ENCODE assay signal across 10 mouse cellular contexts in the genomic region with DNA sequence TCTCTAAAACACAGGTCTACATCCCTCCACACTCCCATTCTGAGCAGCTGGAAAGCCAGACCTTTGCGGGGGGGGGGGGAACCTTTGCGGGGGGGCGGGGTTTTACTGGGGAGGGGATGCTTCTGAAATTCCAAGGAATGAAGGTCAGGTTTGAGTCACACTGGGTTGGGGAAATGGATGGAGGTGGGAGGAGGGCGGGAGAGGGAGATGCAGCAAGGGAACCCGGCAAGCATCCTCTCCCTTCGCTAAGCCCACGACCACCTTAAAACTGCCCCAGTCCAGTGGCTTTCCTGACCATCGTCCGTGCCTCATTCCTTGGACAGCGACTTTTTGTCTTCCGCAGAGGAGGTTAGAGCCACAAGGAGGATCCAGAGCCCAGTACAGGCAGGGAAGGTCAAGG. TPM values are rescaled to one million over a fixed set of nuclear protein-coding genes. Genes with fewer than 3 reads are reported as not detected.
DNase-seq lines count a peak whose midpoint lies in the region; ATAC-seq and TF ChIP-seq lines count a peak whose summit lies in the region.
"Had no signal": no experiment of that assay in that cellular context is flagged by ENCODE, and none has a peak within 500 bp of the region (broad histone marks: within the 10 kb centered on the region; RNA-seq: fewer than 3 reads in every experiment).

No protein-coding gene starts in this region.

- peaks cover 90% of the 10 kb centered on the region for H3K27me3 ChIP-seq in kidney, embryonic 14.5 days (ENCODE audit: control insufficient read depth, insufficient read depth, low read length)
- peaks cover 80% of the 10 kb centered on the region for H3K27me3 ChIP-seq in embryonic facial prominence, embryonic 11.5 days (ENCODE audit: control insufficient read depth, insufficient read depth, low read length)
- peaks cover 83% of the 10 kb centered on the region for H3K27me3 ChIP-seq in hindbrain, embryonic 15.5 days
- peaks cover 23% of the 10 kb centered on the region for H3K27me3 ChIP-seq in myocyte (ENCODE audit: control insufficient read depth, insufficient read depth, insufficient read length)

- no peaks in the 10 kb centered on the region for H3K79me2 ChIP-seq in myocyte (ENCODE audit: control insufficient read depth, insufficient read depth)

- H3K36me3 ChIP-seq in kidney, embryonic 14.5 days (ENCODE audit: control insufficient read depth, insufficient read depth, low read length): peaks cover 4% of the 10 kb centered on the region; the same call in 1 of the 2 replicates
- H3K36me3 ChIP-seq in embryonic facial prominence, embryonic 11.5 days (replicated peaks; ENCODE audit: control insufficient read depth, insufficient read depth, low read depth, low read length): no peaks in the 10 kb centered on the region
- no peaks in the 10 kb centered on the region for H3K36me3 ChIP-seq in hindbrain, embryonic 15.5 days
- no peaks in the 10 kb centered on the region for H3K36me3 ChIP-seq in myocyte (ENCODE audit: control insufficient read depth, insufficient read depth)

- H3K4me3 ChIP-seq in kidney, embryonic 14.5 days (ENCODE audit: low read length): peak overlapping the region; percentile 41
- H3K4me3 ChIP-seq in embryonic facial prominence, embryonic 11.5 days (ENCODE audit: low read depth, low read length): 0 out of 2 replicates have a peak overlapping the region, but pooled peaks have one; percentile 3
- peak overlapping the region; percentile 47 for H3K4me3 ChIP-seq in hindbrain, embryonic 15.5 days
- H3K4me3 ChIP-seq in myocyte: no peak overlapping the region

- ATAC-seq in kidney, embryonic 14.5 days (ENCODE audit: low FRiP score, low TSS enrichment): no peak
- no peak for ATAC-seq in embryonic facial prominence, embryonic 11.5 days (replicated peaks; ENCODE audit: insufficient number of reproducible peaks, low FRiP score, low TSS enrichment, low read depth)
- ATAC-seq in hindbrain, embryonic 15.5 days (ENCODE audit: low FRiP score, low read depth): no peak
- no peak for ATAC-seq in CD4-positive, CD25-positive, alpha-beta regulatory T cell, adult 4 months

- TF ChIP-seq POLR2A in myocyte (IDR thresholded peaks at IDR 0.05; ENCODE audit: insufficient read length, low read depth): no peak

- H3K9ac ChIP-seq in kidney, embryonic 14.5 days (ENCODE audit: low read depth, low read length): no peak overlapping the region
- H3K9ac ChIP-seq in embryonic facial prominence, embryonic 11.5 days (replicated peaks; ENCODE audit: low read length): no peak overlapping the region
- H3K9ac ChIP-seq in hindbrain, embryonic 15.5 days: no peak overlapping the region

- H3K4me1 ChIP-seq in kidney, embryonic 14.5 days (ENCODE audit: control insufficient read depth, insufficient read depth, low read length): peaks cover 23% of the 10 kb centered on the region
- H3K4me1 ChIP-seq in embryonic facial prominence, embryonic 11.5 days (ENCODE audit: control insufficient read depth, insufficient read depth, low read length): peaks cover 3% of the 10 kb centered on the region
- peaks cover 40% of the 10 kb centered on the region for H3K4me1 ChIP-seq in hindbrain, embryonic 15.5 days (replicated peaks)

- WGBS in kidney, embryonic 14.5 days: 5% methylated on average over 9 of the region's 11 CpGs
- WGBS in embryonic facial prominence, embryonic 11.5 days: 2% methylated on average over 11 of the region's 11 CpGs
- 4% methylated on average over 11 of the region's 11 CpGs for WGBS in hindbrain, embryonic 15.5 days

- DNase-seq in kidney, postnatal 14 days: no peak
- DNase-seq in embryonic facial prominence, embryonic 11.5 days (ENCODE audit: low spot score): no peak
- DNase-seq in layer of hippocampus, postnatal 14 days (ENCODE audit: low spot score in 2 of 2): no peak
- no peak for DNase-seq in gastrocnemius, adult 18-20 months (ENCODE audit: low spot score)

- peak overlapping the region; percentile 76 for H3K4me2 ChIP-seq in kidney, embryonic 14.5 days (replicated peaks; ENCODE audit: low read depth, low read length)
- H3K4me2 ChIP-seq in embryonic facial prominence, embryonic 11.5 days (ENCODE audit: low read depth, low read length): no peak overlapping the region; the same call in 1 of the 2 replicates
- peak overlapping the region; percentile 77 for H3K4me2 ChIP-seq in hindbrain, embryonic 15.5 days
- no peak overlapping the region for H3K4me2 ChIP-seq in myocyte (ENCODE audit: low read depth)

- no peak overlapping the region for H3K27ac ChIP-seq in kidney, embryonic 14.5 days (ENCODE audit: low read depth, low read length)
- H3K27ac ChIP-seq in embryonic facial prominence, embryonic 11.5 days (replicated peaks; ENCODE audit: low read depth, low read length): no peak overlapping the region
- H3K27ac ChIP-seq in hindbrain, embryonic 15.5 days (replicated peaks): no peak overlapping the region
- H3K27ac ChIP-seq: macrophage had no signal

- H3ac ChIP-seq in myocyte (ENCODE audit: control insufficient read depth, insufficient read length): no peak overlapping the region

- H3K9me3 ChIP-seq in kidney, embryonic 14.5 days (ENCODE audit: control insufficient read depth, low read length): no peaks in the 10 kb centered on the region
- no peaks in the 10 kb centered on the region for H3K9me3 ChIP-seq in embryonic facial prominence, embryonic 11.5 days (replicated peaks; ENCODE audit: control insufficient read depth, low read length)
- H3K9me3 ChIP-seq in hindbrain, embryonic 15.5 days: no peaks in the 10 kb centered on the region

TF ChIP-seq in myocyte, 11 proteins besides CTCF, POLR2A, EP300 and RAD21:
- TF ChIP-seq POLR2AphosphoS2 (IDR thresholded peaks at IDR 0.05; ENCODE audit: insufficient read length, low read depth) (peak; percentile 54), TCF3 (IDR thresholded peaks at IDR 0.05; ENCODE audit: insufficient read length, low read depth) (no peak)

RNA-seq across cellular contexts. Expression of gene Shisa8, which starts 1.3 kb away (rescaled TPM):
- 0.80 and 1.1 TPM in 2 replicates for polyA plus RNA-seq in kidney, embryonic 14.5 days (2014; fragmentation: Nextera tagmentation; extraction: Ambion mirVana)
- 0.18 and 0.26 TPM in 2 replicates for polyA plus RNA-seq in embryonic facial prominence, embryonic 11.5 days (2014; fragmentation: Nextera tagmentation; extraction: Ambion mirVana)
- polyA plus RNA-seq in hindbrain, embryonic 15.5 days (2015; fragmentation: Nextera tagmentation; extraction: Ambion mirVana): 2.9 and 4.6 TPM in 2 replicates
- 0.13 TPM for polyA plus RNA-seq in myocyte (2012; fragmentation: generic; extraction: Trizol)
- 1 to 10 TPM; 2.5 to 3.1 TPM for total RNA-seq in layer of hippocampus, postnatal 14 days (2021)
- not detected for total RNA-seq in gastrocnemius, adult 18-20 months (2021)
- polyA plus RNA-seq in CD4-positive, CD25-positive, alpha-beta regulatory T cell, adult 4 months (2017; shearing (Covaris generic)): not detected
- polyA plus RNA-seq: macrophage had no signal

RNA-seq across cellular contexts. Expression of gene Tnfrsf13c, which starts 12.9 kb away (rescaled TPM):
- polyA plus RNA-seq in kidney, embryonic 14.5 days (2014; fragmentation: Nextera tagmentation; extraction: Ambion mirVana): 0.12 and 0.13 TPM in 2 replicates
- polyA plus RNA-seq in embryonic facial prominence, embryonic 11.5 days (2014; fragmentation: Nextera tagmentation; extraction: Ambion mirVana): 0.42 TPM in 1 of 2 replicates, not detected in the other
- polyA plus RNA-seq in hindbrain, embryonic 15.5 days (2015; fragmentation: Nextera tagmentation; extraction: Ambion mirVana): 0.37 and 0.69 TPM in 2 replicates
- polyA plus RNA-seq in myocyte (2012; fragmentation: generic; extraction: Trizol): 0.14 TPM
- total RNA-seq in layer of hippocampus, postnatal 14 days (2021): under 1 TPM; 0.36 to 0.41 TPM
- not detected for total RNA-seq in gastrocnemius, adult 18-20 months (2021)
- 10 to 100 TPM in 1 of 2 experiments, 1 to 10 TPM in 1; 2.2 to 10.5 TPM for polyA plus RNA-seq in CD4-positive, CD25-positive, alpha-beta regulatory T cell, adult 4 months (2017; shearing (Covaris generic))

RNA-seq across cellular contexts. Expression of gene Cenpm, which starts 33.3 kb away (rescaled TPM):
- polyA plus RNA-seq in kidney, embryonic 14.5 days (2014; fragmentation: Nextera tagmentation; extraction: Ambion mirVana): 83.3 and 116 TPM in 2 replicates
- polyA plus RNA-seq in embryonic facial prominence, embryonic 11.5 days (2014; fragmentation: Nextera tagmentation; extraction: Ambion mirVana): 86.4 and 92.5 TPM in 2 replicates
- polyA plus RNA-seq in hindbrain, embryonic 15.5 days (2015; fragmentation: Nextera tagmentation; extraction: Ambion mirVana): 24.0 and 25.4 TPM in 2 replicates
- 28.1 TPM for polyA plus RNA-seq in myocyte (2012; fragmentation: generic; extraction: Trizol)
- 1 to 10 TPM; 5.1 to 5.3 TPM for total RNA-seq in layer of hippocampus, postnatal 14 days (2021)
- total RNA-seq in gastrocnemius, adult 18-20 months (2021): not detected
- 10 to 100 TPM in 1 of 2 experiments, 1 to 10 TPM in 1; 6.7 to 18.5 TPM for polyA plus RNA-seq in CD4-positive, CD25-positive, alpha-beta regulatory T cell, adult 4 months (2017; shearing (Covaris generic))

RNA-seq across cellular contexts. Expression of gene 1500009C09Rik, which starts 40.9 kb away (rescaled TPM):
- polyA plus RNA-seq in kidney, embryonic 14.5 days (2014; fragmentation: Nextera tagmentation; extraction: Ambion mirVana): not detected in 2 replicates
- 0.35 and 0.45 TPM in 2 replicates for polyA plus RNA-seq in embryonic facial prominence, embryonic 11.5 days (2014; fragmentation: Nextera tagmentation; extraction: Ambion mirVana)
- 15.9 and 16.6 TPM in 2 replicates for polyA plus RNA-seq in hindbrain, embryonic 15.5 days (2015; fragmentation: Nextera tagmentation; extraction: Ambion mirVana)
- polyA plus RNA-seq in myocyte (2012; fragmentation: generic; extraction: Trizol): not detected
- total RNA-seq in layer of hippocampus, postnatal 14 days (2021): 10 to 100 TPM; 89.4 to 94.8 TPM
- not detected for total RNA-seq in gastrocnemius, adult 18-20 months (2021)
- not detected for polyA plus RNA-seq in CD4-positive, CD25-positive, alpha-beta regulatory T cell, adult 4 months (2017; shearing (Covaris generic))
- total RNA-seq: common myeloid progenitor, adult 5-6 weeks had no signal
- polyA plus RNA-seq: macrophage had no signal

Comparison
In these comparisons a context has a peak if more than half of its experiments do, and no peak if none do; other contexts are left out.
1. H3K4me2 ChIP-seq: peak in kidney, embryonic 14.5 days (single experiment) and hindbrain, embryonic 15.5 days (single experiment); none in embryonic facial prominence, embryonic 11.5 days (single experiment) and myocyte (single experiment).